Mouse (Mus musculus): ENCODE measurements at regions not wholly inside any gene's neighbourhood (a gene's known extent, or its start where the extent isn't known, plus 50 kb on each side); places are given as distances from the start of the nearest gene placed in this dataset.

- no peak for TF ChIP-seq CTCF (conservative IDR thresholded peaks at IDR 0.05; ENCODE audit: low read length)
- no peak for TF ChIP-seq POU5F1 (IDR thresholded peaks at IDR 0.05; ENCODE audit: borderline replicate concordance, low read length)
These were observed 189.6 kb upstream of the Klf4 start for GRCm38 (mm10) chr4:55721834-55722233.

Data from E14TG2a.4 (cell line).